Mouse (Mus musculus) CH12.LX (cell line): ENCODE measurements around the gene Fam221a. TPM values are rescaled to one million over a fixed set of nuclear protein-coding genes. Genes with fewer than 3 reads are reported as not detected.

Experiments
- DNase-seq: peaks from one replicate; pipeline ENCODE4 v3.0.0-alpha.2; 2013; ENCODE audit errors: extremely low read depth
- H3K27ac ChIP-seq: 2 replicates; pipeline ENCODE4 v1.5.1; 2012; ENCODE audit warnings: low read depth, mild to moderate bottlenecking, control low read depth, moderate library complexity; ENCODE audit not compliant: insufficient read depth
- H3K27me3 ChIP-seq: replicated peaks from 2 replicates; pipeline ENCODE3; 2012; ENCODE audit warnings: inconsistent platforms
- H3K36me3 ChIP-seq, 2 experiments: replicated peaks in 1 of 2; 2 replicates each; pipeline versions ENCODE3 to v1.6.1; 2012; ENCODE audit warnings: inconsistent platforms in 1 of 2, low read length in 1 of 2, mild to moderate bottlenecking in 1 of 2, mixed read lengths in 1 of 2, moderate library complexity in 1 of 2; ENCODE audit not compliant: control insufficient read depth in 1 of 2, insufficient read depth in 1 of 2
- H3K4me1 ChIP-seq, 2 experiments: 2 replicates each; pipeline ENCODE4 v1.6.1; 2012; ENCODE audit warnings: inconsistent platforms in 1 of 2, moderate library complexity in 1 of 2; ENCODE audit not compliant: insufficient read depth in 2 of 2, control insufficient read depth in 1 of 2
- H3K4me2 ChIP-seq: 2 replicates; pipeline ENCODE4 v1.6.1; 2012; ENCODE audit warnings: low read depth, mild to moderate bottlenecking, control low read depth; ENCODE audit not compliant: poor library complexity, insufficient read depth, severe bottlenecking
- H3K4me3 ChIP-seq, 3 experiments: fragments of 150-350 bp in 1 of 3; sonication (generic) in 1 of 3; replicated peaks in 1 of 3; 2 replicates each; pipeline versions ENCODE3 to v1.5.1; 2011 to 2012; ENCODE audit warnings: low read depth in 2 of 3, low read length in 2 of 3, mild to moderate bottlenecking in 2 of 3, moderate library complexity in 2 of 3, control low read depth in 1 of 3, improper control_type of control experiment in 1 of 3, inconsistent platforms in 1 of 3, mixed read lengths in 1 of 3; ENCODE audit not compliant: poor library complexity in 1 of 3
- H3K79me2 ChIP-seq: replicated peaks from 2 replicates; pipeline ENCODE4 v1.6.1; 2012; ENCODE audit warnings: mild to moderate bottlenecking, moderate library complexity; ENCODE audit not compliant: control insufficient read depth, poor library complexity, insufficient read depth, severe bottlenecking; ENCODE audit errors: extremely low read depth
- H3K9ac ChIP-seq: 2 replicates; pipeline ENCODE4 v1.6.1; 2012; ENCODE audit warnings: low read depth, mild to moderate bottlenecking, control low read depth, moderate library complexity; ENCODE audit not compliant: insufficient read depth
- H3K9me3 ChIP-seq: replicated peaks from 2 replicates; pipeline ENCODE3; 2012; ENCODE audit warnings: low read length, inconsistent platforms, mixed read lengths
- BHLHE40 ChIP-seq: IDR thresholded peaks from 2 replicates; pipeline ENCODE4 v1.6.1; 2011; ENCODE audit warnings: mild to moderate bottlenecking, low read depth, low read length, improper control_type of control experiment
- CHD2 ChIP-seq: IDR thresholded peaks from 2 replicates; pipeline ENCODE4 v1.6.1; 2011; ENCODE audit warnings: low read length, improper control_type of control experiment
- CTCF ChIP-seq, 2 experiments: IDR thresholded peaks in 1 of 2; conservative IDR thresholded peaks in 1 of 2; 2 replicates each; pipeline ENCODE4 v1.5.1; 2011 to 2012; ENCODE audit warnings: low read depth in 2 of 2, low read length in 2 of 2, improper control_type of control experiment in 1 of 2, inconsistent platforms in 1 of 2, mild to moderate bottlenecking in 1 of 2, moderate library complexity in 1 of 2
- E2F4 ChIP-seq: IDR thresholded peaks from 2 replicates; pipeline ENCODE4 v1.6.1; 2011; ENCODE audit warnings: low read depth, low read length, improper control_type of control experiment; ENCODE audit not compliant: insufficient replicate concordance
- ELF1 ChIP-seq: IDR thresholded peaks from 2 replicates; pipeline ENCODE4 v1.6.1; 2014; ENCODE audit warnings: low read depth, mild to moderate bottlenecking, inconsistent platforms, low read length, improper control_type of control experiment
- EP300 ChIP-seq: IDR thresholded peaks from 2 replicates; pipeline ENCODE4 v1.6.1; 2011; ENCODE audit warnings: low read length, improper control_type of control experiment
- GABPA ChIP-seq: IDR thresholded peaks from 2 replicates; pipeline ENCODE4 v1.6.1; 2012; ENCODE audit warnings: low read depth, low read length, improper control_type of control experiment, inconsistent platforms; ENCODE audit not compliant: insufficient replicate concordance
- HCFC1 ChIP-seq: IDR thresholded peaks from 2 replicates; pipeline ENCODE4 v1.6.1; 2012; ENCODE audit warnings: low read depth, mild to moderate bottlenecking, inconsistent platforms, low read length, improper control_type of control experiment
- JUN ChIP-seq: IDR thresholded peaks from 2 replicates; pipeline ENCODE4 v1.6.1; 2011; ENCODE audit warnings: low read depth, mild to moderate bottlenecking, low read length, improper control_type of control experiment, moderate library complexity; ENCODE audit not compliant: insufficient read depth
- MAFK ChIP-seq: IDR thresholded peaks from 2 replicates; pipeline ENCODE4 v1.6.1; 2011; ENCODE audit warnings: low read length, improper control_type of control experiment; ENCODE audit not compliant: insufficient replicate concordance
- MAX ChIP-seq: IDR thresholded peaks from 2 replicates; pipeline ENCODE4 v1.6.1; 2011; ENCODE audit warnings: low read length, improper control_type of control experiment
- MAZ ChIP-seq: IDR thresholded peaks from 2 replicates; pipeline ENCODE4 v1.6.1; 2012; ENCODE audit warnings: low read depth, mild to moderate bottlenecking, inconsistent platforms, low read length, improper control_type of control experiment, moderate library complexity
- MXI1 ChIP-seq: IDR thresholded peaks from 2 replicates; pipeline ENCODE4 v1.6.1; 2011; ENCODE audit warnings: mild to moderate bottlenecking, low read depth, low read length, improper control_type of control experiment
- MYC ChIP-seq: IDR thresholded peaks from 2 replicates; pipeline ENCODE4 v1.6.1; 2011; ENCODE audit warnings: low read depth, mild to moderate bottlenecking, improper control_type of control experiment, low read length
- PAX5 ChIP-seq: IDR thresholded peaks from 2 replicates; pipeline ENCODE4 v1.6.1; 2012; ENCODE audit warnings: low read length, inconsistent platforms, mixed read lengths
- POLR2AphosphoS2 ChIP-seq: IDR thresholded peaks from 2 replicates; pipeline ENCODE4 v1.6.1; 2011; ENCODE audit warnings: low read depth, low read length, improper control_type of control experiment
- RAD21 ChIP-seq: IDR thresholded peaks from 2 replicates; pipeline ENCODE4 v1.6.1; 2011; ENCODE audit warnings: low read depth, mild to moderate bottlenecking, low read length, improper control_type of control experiment, moderate library complexity
- SIN3A ChIP-seq: IDR thresholded peaks from 2 replicates; pipeline ENCODE4 v1.6.1; 2012; ENCODE audit warnings: low read length, improper control_type of control experiment, inconsistent platforms
- SMC3 ChIP-seq: IDR thresholded peaks from 2 replicates; pipeline ENCODE4 v1.6.1; 2011; ENCODE audit warnings: low read depth, low read length, improper control_type of control experiment
- TBP ChIP-seq: conservative IDR thresholded peaks from 2 replicates; pipeline ENCODE4 v1.6.1; 2011; ENCODE audit warnings: low read depth, low read length, improper control_type of control experiment
- TCF12 ChIP-seq: IDR thresholded peaks from 2 replicates; pipeline ENCODE4 v1.6.1; 2014; ENCODE audit warnings: low read depth, mild to moderate bottlenecking, inconsistent platforms, low read length, improper control_type of control experiment
- UBTF ChIP-seq: IDR thresholded peaks from 2 replicates; pipeline ENCODE4 v1.6.1; 2012; ENCODE audit warnings: low read depth, mild to moderate bottlenecking, inconsistent platforms, low read length, improper control_type of control experiment, moderate library complexity
- USF1 ChIP-seq: IDR thresholded peaks from 2 replicates; pipeline ENCODE4 v1.6.1; 2014; ENCODE audit warnings: low read depth, mild to moderate bottlenecking, inconsistent platforms, low read length, improper control_type of control experiment
- ZMIZ1 ChIP-seq: IDR thresholded peaks from 2 replicates; pipeline ENCODE4 v1.6.1; 2012; ENCODE audit warnings: low read depth, mild to moderate bottlenecking, inconsistent platforms, low read length, improper control_type of control experiment
- dilution Hi-C: fragments of 300-500 bp; cut with MboI; formaldehyde crosslinking; loops from 2 replicates; pipeline ENCODE4 v1.14.3; 2020; ENCODE audit warnings: low sequenced_read_pairs; ENCODE audit not compliant: extremely low pct_unique_long_range_greater_than_20kb, extremely low pct_ligation_motif_present
- in situ Hi-C: fragments of 300-500 bp; cut with MboI; formaldehyde crosslinking; loops from 3 replicates; pipeline ENCODE4 v1.14.3; 2019; ENCODE audit warnings: low sequenced_read_pairs, low pct_ligation_motif_present, low pct_unique_long_range_greater_than_20kb, mixed read lengths
- polyA plus RNA-seq: library from polyadenylated mRNA; unstranded; fragments of >175 nt; gene quantifications from 2 replicates; pipeline ENCODE4 v1.2.1, GENCODE M21; 2012; ENCODE audit warnings: low read depth; ENCODE audit not compliant: insufficient read length
- total RNA-seq, 2 experiments: library from RNA; depleted of rRNA; stranded (reverse); fragments of 300-350 nt in 1 of 2; fragments of >200 nt in 1 of 2; gene quantifications; 2 replicates each; pipeline ENCODE4 v1.2.3; 2012 to 2014

The Fam221a gene
- total and polyA plus RNA-seq, 3 experiments: not detected

GRCm38 (mm10) chr6:49318966-49319594, 48.5 kb upstream of the Fam221a start, which contains the start of gene Ccdc126 (continued):
- TF ChIP-seq TCF12 (peak; percentile 85), MAZ (peak; percentile 92), USF1 (peak; percentile 81), JUN (no peak), SMC3 (peak; percentile 65), SIN3A (peak; percentile 98), CHD2 (peak; percentile 96), MXI1 (peak; percentile 99), E2F4 (peak; percentile 40; the same call in 1 of the 2 replicates), HCFC1 (peak; percentile 100)

GRCm38 (mm10) chr6:49319595-49320315, 47.8 kb upstream of the Fam221a start:
- TF ChIP-seq CHD2: no peak
- no peak for TF ChIP-seq BHLHE40
- peak in 1 of 2 experiments; percentile 37; a peak in 2 of 4 replicates for TF ChIP-seq CTCF (conservative IDR thresholded peaks at IDR 0.05 in 1 of 2, IDR thresholded peaks at IDR 0.05 in 1 of 2; ENCODE audit: low read depth in 2 of 2, low read length in 2 of 2)
- TF ChIP-seq SMC3: peak; percentile 30; the same call in 1 of the 2 replicates
- peak; percentile 11 for TF ChIP-seq RAD21
- peak; percentile 68; the same call in 1 of the 2 replicates for TF ChIP-seq MAFK
- no peak for TF ChIP-seq TBP
- dilution Hi-C loops (no loop called here), in situ Hi-C loops (no loop called here)
- DNase-seq: peak; percentile 48
- Histone ChIP-seq H3K9ac (peak overlapping the region; percentile 82), H3K9me3 (no peaks in the 10 kb centered on the region), H3K36me3 (no peaks in the 10 kb centered on the region), H3K27ac (peak overlapping the region; percentile 21; the same call in 1 of the 2 replicates), H3K27me3 (peaks cover 1% of the 10 kb centered on the region), H3K4me2 (peak overlapping the region; percentile 72), H3K4me1 (peaks cover 0 to 17% of the 10 kb centered on the region in 2 experiments; a peak in 2 of 4 replicates), H3K4me3 (peak overlapping the region; percentile 75 to 78 (median 78)), H3K79me2 (no peaks in the 10 kb centered on the region)

GRCm38 (mm10) chr6:49321341-49321740, 46.2 kb upstream of the Fam221a start:
- H3K36me3 ChIP-seq: no peaks in the 10 kb centered on the region
- TF ChIP-seq TCF12 (no peak), ELF1 (no peak), ZMIZ1 (no peak), MAX (no peak), PAX5 (no peak), HCFC1 (no peak), UBTF (no peak), MYC (no peak), EP300 (no peak), CHD2 (no peak), GABPA (no peak), POLR2AphosphoS2 (no peak)
- no peak overlapping the region for H3K9ac ChIP-seq
- H3K27me3 ChIP-seq: peaks cover 1% of the 10 kb centered on the region
- dilution Hi-C loops: no loop called here
- H3K4me3 ChIP-seq: no peak overlapping the region
- H3K27ac ChIP-seq: no peak overlapping the region
- in situ Hi-C loops: no loop called here
- H3K4me1 ChIP-seq: peaks cover 0 to 17% of the 10 kb centered on the region in 2 experiments; a peak in 2 of 4 replicates
- no peak for DNase-seq
- no peaks in the 10 kb centered on the region for H3K79me2 ChIP-seq
- no peaks in the 10 kb centered on the region for H3K9me3 ChIP-seq
- no peak overlapping the region for H3K4me2 ChIP-seq
